Mouse (Mus musculus) liver, embryonic 14.5 days (tissue): ENCODE results near the gene Lrrc4c.

Experiments used
- CTCF ChIP-seq: IDR thresholded peaks from 2 replicates; pipeline ENCODE4 v1.5.1; 2016; ENCODE audit warnings: antibody characterized with exemption, low read depth, control low read depth
- EP300 ChIP-seq: IDR thresholded peaks from 2 replicates; pipeline ENCODE4 v1.6.1; 2016; ENCODE audit warnings: antibody characterized with exemption, low read depth

DNA sequence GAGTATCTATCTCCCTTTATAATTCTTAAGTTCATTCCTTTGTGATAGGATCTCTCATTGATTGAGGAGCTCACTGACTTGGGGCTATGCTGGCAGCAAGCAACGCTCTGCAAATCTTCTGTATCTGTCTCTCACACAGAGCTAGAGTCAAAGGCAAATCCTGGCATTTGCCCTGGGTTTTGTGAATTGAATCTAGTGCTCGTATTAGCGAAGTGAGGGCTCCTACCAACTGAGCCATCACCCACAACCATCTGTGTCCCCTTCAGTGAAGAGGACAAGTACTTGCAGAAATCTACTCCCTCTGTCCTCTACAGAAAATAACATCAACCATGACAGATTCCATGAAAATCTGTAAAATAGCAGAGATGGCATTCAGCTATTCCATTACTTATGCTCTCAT, 726.0 kb downstream of the Lrrc4c start:
- no peak for TF ChIP-seq CTCF
- no peak for TF ChIP-seq EP300
